Mouse (Mus musculus) midbrain, embryonic 16.5 days (tissue): ENCODE data around the gene Csrnp2. TPM values are rescaled to one million over a fixed set of nuclear protein-coding genes. Genes with fewer than 3 reads are reported as not detected.
"Not testable (repeated sequence)": the region's sequence is repeated elsewhere in the genome, so short reads cannot be mapped to it uniquely, and the experiment has no call there.

Source experiments
- ATAC-seq: fragments of 200-750 bp; cut with Nextera tagmentation; 2 replicates; pipeline ENCODE4 v1.8.0; 2017; ENCODE audit warnings: moderate TSS enrichment
- H3K27ac ChIP-seq: fragments of 300-500 bp; sonication (generic); 2 replicates; pipeline ENCODE4 v1.5.1; 2014; ENCODE audit warnings: mild to moderate bottlenecking, low read length, mixed read lengths
- H3K27me3 ChIP-seq: fragments of 300-500 bp; sonication (generic); 2 replicates; pipeline ENCODE4 v1.6.1; 2014; ENCODE audit warnings: low read depth, low read length, mixed read lengths; ENCODE audit not compliant: control insufficient read depth, insufficient read depth
- H3K36me3 ChIP-seq: fragments of 300-500 bp; sonication (generic); 2 replicates; pipeline ENCODE4 v1.6.1; 2014; ENCODE audit warnings: mild to moderate bottlenecking, low read length, moderate library complexity, mixed read lengths; ENCODE audit not compliant: control insufficient read depth, insufficient read depth
- H3K4me1 ChIP-seq: fragments of 300-500 bp; sonication (generic); 2 replicates; pipeline ENCODE4 v1.6.1; 2014; ENCODE audit warnings: mild to moderate bottlenecking, low read length, mixed read lengths; ENCODE audit not compliant: control insufficient read depth, insufficient read depth
- H3K4me2 ChIP-seq: fragments of 300-500 bp; sonication (generic); 2 replicates; pipeline ENCODE4 v1.6.1; 2014; ENCODE audit warnings: mild to moderate bottlenecking, low read length, mixed read lengths
- H3K4me3 ChIP-seq: fragments of 300-500 bp; sonication (generic); 2 replicates; pipeline ENCODE4 v1.5.1; 2014; ENCODE audit warnings: low read depth, mild to moderate bottlenecking, low read length, moderate library complexity, mixed read lengths
- H3K9ac ChIP-seq: fragments of 300-500 bp; sonication (generic); 2 replicates; pipeline ENCODE4 v1.6.1; 2014; ENCODE audit warnings: low read depth, low read length, mixed read lengths
- H3K9me3 ChIP-seq: fragments of 300-500 bp; sonication (generic); replicated peaks from 2 replicates; pipeline ENCODE4 v1.6.1; 2014; ENCODE audit warnings: mild to moderate bottlenecking, low read length, mixed read lengths; ENCODE audit not compliant: control insufficient read depth, poor library complexity, severe bottlenecking
- WGBS: fragments of 180-500 bp; shearing (Covaris S2); extraction: QIAGEN DNeasy Blood & Tissue Kit; methylation state at CpG from one replicate; pipeline ENCODE4 v1.1.7; 2014; 5-methylcytosine and 5-hydroxymethylcytosine counted together
- polyA plus RNA-seq: library from polyadenylated mRNA; unstranded; fragments of >200 nt; fragmentation: Nextera tagmentation; extraction: Ambion mirVana; gene quantifications from 2 replicates; pipeline ENCODE4 v1.2.1, GENCODE M21; 2015

The Csrnp2 gene
- polyA plus RNA-seq = 48.1 and 51.3 TPM in 2 replicates

GRCm38 (mm10) chr15:100495102-100495501, at the start of gene Csrnp2:
Gene Csrnp2, minus strand, starts transcription at chr15:100495488.
- peak within 1 kb of the TSS; percentile 58 for H3K4me3 ChIP-seq
- peaks cover 34% of the 10 kb centered on the region for H3K4me1 ChIP-seq
- H3K9me3 ChIP-seq = no peaks in the 10 kb centered on the region
- peak within 1 kb of the TSS; percentile 93 for H3K27ac ChIP-seq
- under 1% methylated on average over 40 of the region's 40 CpGs for WGBS
- no peaks in the 10 kb centered on the region for H3K36me3 ChIP-seq
- peak within 1 kb of the TSS; percentile 88 for H3K9ac ChIP-seq
- no peaks in the 10 kb centered on the region for H3K27me3 ChIP-seq
- ATAC-seq = peak; percentile 97
- peak within 1 kb of the TSS; percentile 85 for H3K4me2 ChIP-seq

- 97% methylated on average over 14 of the region's 14 CpGs for WGBS
- not testable (repeated sequence) for ATAC-seq, H3K4me3 ChIP-seq, H3K27me3 ChIP-seq, H3K27ac ChIP-seq, H3K36me3 ChIP-seq, H3K4me2 ChIP-seq, H3K9me3 ChIP-seq, H3K4me1 ChIP-seq, H3K9ac ChIP-seq
Observed at GRCm38 (mm10) chr15:100543651-100544030, 48.4 kb upstream of the Csrnp2 start.

- WGBS = 97% methylated on average over 25 of the region's 28 CpGs
- not testable (repeated sequence) for ATAC-seq, H3K27ac ChIP-seq
Observed at GRCm38 (mm10) chr15:100542876-100543650, 47.8 kb upstream of the Csrnp2 start.

GRCm38 (mm10) chr15:100541426-100541825, 46.1 kb upstream of the Csrnp2 start:
- Histone ChIP-seq H3K4me3 (no peak overlapping the region), H3K4me2 (no peak overlapping the region), H3K27me3 (no peaks in the 10 kb centered on the region), H3K27ac (no peak overlapping the region), H3K36me3 (no peaks in the 10 kb centered on the region), H3K4me1 (no peaks in the 10 kb centered on the region), H3K9ac (no peak overlapping the region), H3K9me3 (no peaks in the 10 kb centered on the region)
- 94% methylated on average over 4 of the region's 4 CpGs for WGBS
- ATAC-seq = no peak

More at GRCm38 (mm10) chr15:100542876-100543650, 47.8 kb upstream of the Csrnp2 start:
- H3K27me3 ChIP-seq, H3K9me3 ChIP-seq, H3K36me3 ChIP-seq, H3K4me3 ChIP-seq, H3K4me1 ChIP-seq, H3K9ac ChIP-seq, H3K4me2 ChIP-seq: not testable (repeated sequence)

GRCm38 (mm10) chr15:100541001-100541400, 45.7 kb upstream of the Csrnp2 start:
- H3K27me3 ChIP-seq, H3K27ac ChIP-seq, H3K4me2 ChIP-seq, H3K9me3 ChIP-seq, H3K9ac ChIP-seq, H3K4me1 ChIP-seq, ATAC-seq, H3K36me3 ChIP-seq, H3K4me3 ChIP-seq: not testable (repeated sequence)
- WGBS = 86% methylated on average over 1 of the region's 1 CpGs

- 94% methylated on average over 9 of the region's 9 CpGs for WGBS
- no peak for ATAC-seq
Observed at GRCm38 (mm10) chr15:100539411-100539810, 44.1 kb upstream of the Csrnp2 start.

GRCm38 (mm10) chr15:100537913-100538312, 42.6 kb upstream of the Csrnp2 start:
- H3K27ac ChIP-seq = no peak overlapping the region
- H3K9ac ChIP-seq = no peak overlapping the region
- no peaks in the 10 kb centered on the region for H3K27me3 ChIP-seq
- no peak overlapping the region for H3K4me2 ChIP-seq
- no peak for ATAC-seq
- peaks cover 5% of the 10 kb centered on the region; the same call in 1 of the 2 replicates for H3K36me3 ChIP-seq
- no peaks in the 10 kb centered on the region for H3K4me1 ChIP-seq
- H3K4me3 ChIP-seq = no peak overlapping the region
- WGBS = 89% methylated on average over 6 of the region's 6 CpGs
- H3K9me3 ChIP-seq = no peaks in the 10 kb centered on the region

More at GRCm38 (mm10) chr15:100539411-100539810, 44.1 kb upstream of the Csrnp2 start:
- no peak overlapping the region for H3K27ac ChIP-seq
- no peak overlapping the region for H3K9ac ChIP-seq
- H3K9me3 ChIP-seq = no peaks in the 10 kb centered on the region
- peaks cover 5% of the 10 kb centered on the region; the same call in 1 of the 2 replicates for H3K36me3 ChIP-seq
- no peaks in the 10 kb centered on the region for H3K27me3 ChIP-seq
- H3K4me2 ChIP-seq = no peak overlapping the region
- H3K4me3 ChIP-seq = no peak overlapping the region
- H3K4me1 ChIP-seq = no peaks in the 10 kb centered on the region

GRCm38 (mm10) chr15:100527900-100528299, 32.6 kb upstream of the Csrnp2 start:
- no peaks in the 10 kb centered on the region for H3K4me1 ChIP-seq
- WGBS = 89% methylated on average over 5 of the region's 5 CpGs
- H3K27ac ChIP-seq = no peak overlapping the region
- H3K9ac ChIP-seq = no peak overlapping the region
- no peak overlapping the region for H3K4me3 ChIP-seq
- no peaks in the 10 kb centered on the region for H3K9me3 ChIP-seq
- no peaks in the 10 kb centered on the region for H3K36me3 ChIP-seq
- no peaks in the 10 kb centered on the region for H3K27me3 ChIP-seq
- no peak overlapping the region for H3K4me2 ChIP-seq
- no peak for ATAC-seq

GRCm38 (mm10) chr15:100525405-100525804, 30.1 kb upstream of the Csrnp2 start:
- no peaks in the 10 kb centered on the region for H3K4me1 ChIP-seq

More at GRCm38 (mm10) chr15:100525405-100525804, 30.1 kb upstream of the Csrnp2 start:
- no peaks in the 10 kb centered on the region for H3K9me3 ChIP-seq
- H3K4me2 ChIP-seq = no peak overlapping the region
- 96% methylated on average over 14 of the region's 14 CpGs for WGBS
- no peak overlapping the region for H3K27ac ChIP-seq
- no peak overlapping the region for H3K4me3 ChIP-seq
- no peak overlapping the region for H3K9ac ChIP-seq
- no peak for ATAC-seq
- H3K36me3 ChIP-seq = 0 out of 2 replicates have a peak, but pooled peaks cover 2% of the 10 kb centered on the region
- no peaks in the 10 kb centered on the region for H3K27me3 ChIP-seq
